Mouse (Mus musculus): ENCODE results near the gene Fat4. TPM values are rescaled to one million over a fixed set of nuclear protein-coding genes. Genes with fewer than 3 reads are reported as not detected.

Fat4 gene
- polyA plus RNA-seq, 1 experiment from 2014 or later, result 15.2 TPM

GRCm38 (mm10) chr3:38962328-38962727 lies 75.6 kb downstream of the Fat4 start:
- no peak overlapping the region for H3K4me3 ChIP-seq (ENCODE audit: low read depth, low read length)
- H3K9me3 ChIP-seq (ENCODE audit: control insufficient read depth, low read length), result no peaks in the 10 kb centered on the region
- 84% methylated on average over 6 of the region's 6 CpGs for WGBS
- H3K36me3 ChIP-seq (ENCODE audit: control insufficient read depth, insufficient read depth, low read length), result no peaks in the 10 kb centered on the region
- DNase-seq (ENCODE audit: low spot score) (no peak), ATAC-seq (ENCODE audit: low FRiP score) (no peak)
- H3K27ac ChIP-seq (ENCODE audit: low read depth, low read length), result no peak overlapping the region
- H3K4me2 ChIP-seq (replicated peaks; ENCODE audit: low read depth, low read length), result no peak overlapping the region
- H3K4me1 ChIP-seq (replicated peaks; ENCODE audit: control insufficient read depth, insufficient read depth, low read length), result no peaks in the 10 kb centered on the region
- H3K27me3 ChIP-seq (ENCODE audit: control insufficient read depth, insufficient read depth, low read length), result no peaks in the 10 kb centered on the region
- H3K9ac ChIP-seq (ENCODE audit: low read depth, low read length), result no peak overlapping the region

- H3K4me2 ChIP-seq (replicated peaks; ENCODE audit: low read depth, low read length), result no peak overlapping the region
- H3K27ac ChIP-seq (ENCODE audit: low read depth, low read length), result no peak overlapping the region
- ATAC-seq (ENCODE audit: low FRiP score) (peak; percentile 80), DNase-seq (ENCODE audit: low spot score) (no peak)
- H3K4me1 ChIP-seq (replicated peaks; ENCODE audit: control insufficient read depth, insufficient read depth, low read length), result no peaks in the 10 kb centered on the region
- H3K9ac ChIP-seq (ENCODE audit: low read depth, low read length), result no peak overlapping the region
- no peaks in the 10 kb centered on the region for H3K27me3 ChIP-seq (ENCODE audit: control insufficient read depth, insufficient read depth, low read length)
- no peak overlapping the region for H3K4me3 ChIP-seq (ENCODE audit: low read depth, low read length)
- no peaks in the 10 kb centered on the region for H3K36me3 ChIP-seq (ENCODE audit: control insufficient read depth, insufficient read depth, low read length)
- no peaks in the 10 kb centered on the region for H3K9me3 ChIP-seq (ENCODE audit: control insufficient read depth, low read length)
These were observed 80.7 kb downstream of the Fat4 start for GRCm38 (mm10) chr3:38967480-38967879.

- Histone ChIP-seq H3K4me2 (replicated peaks; ENCODE audit: low read depth, low read length) (no peak overlapping the region), H3K36me3 (ENCODE audit: control insufficient read depth, insufficient read depth, low read length) (0 out of 2 replicates have a peak, but pooled peaks cover 5% of the 10 kb centered on the region), H3K27me3 (ENCODE audit: control insufficient read depth, insufficient read depth, low read length) (no peaks in the 10 kb centered on the region), H3K4me1 (replicated peaks; ENCODE audit: control insufficient read depth, insufficient read depth, low read length) (no peaks in the 10 kb centered on the region), H3K27ac (ENCODE audit: low read depth, low read length) (no peak overlapping the region), H3K9ac (ENCODE audit: low read depth, low read length) (no peak overlapping the region), H3K9me3 (ENCODE audit: control insufficient read depth, low read length) (no peaks in the 10 kb centered on the region), H3K4me3 (ENCODE audit: low read depth, low read length) (no peak overlapping the region)
- DNase-seq (ENCODE audit: low spot score) (no peak), ATAC-seq (ENCODE audit: low FRiP score) (no peak)
These were observed 99.6 kb downstream of the Fat4 start for GRCm38 (mm10) chr3:38986379-38986778.

- Histone ChIP-seq H3K4me3 (ENCODE audit: low read depth, low read length) (no peak overlapping the region), H3K27ac (ENCODE audit: low read depth, low read length) (no peak overlapping the region), H3K36me3 (ENCODE audit: control insufficient read depth, insufficient read depth, low read length) (0 out of 2 replicates have a peak, but pooled peaks cover 2% of the 10 kb centered on the region), H3K4me2 (replicated peaks; ENCODE audit: low read depth, low read length) (no peak overlapping the region), H3K27me3 (ENCODE audit: control insufficient read depth, insufficient read depth, low read length) (no peaks in the 10 kb centered on the region), H3K9me3 (ENCODE audit: control insufficient read depth, low read length) (no peaks in the 10 kb centered on the region), H3K4me1 (replicated peaks; ENCODE audit: control insufficient read depth, insufficient read depth, low read length) (no peaks in the 10 kb centered on the region), H3K9ac (ENCODE audit: low read depth, low read length) (no peak overlapping the region)
- ATAC-seq (ENCODE audit: low FRiP score) (no peak), DNase-seq (ENCODE audit: low spot score) (no peak)
- WGBS, result 82% methylated on average over 3 of the region's 3 CpGs
These were observed 102.4 kb downstream of the Fat4 start for GRCm38 (mm10) chr3:38989181-38989580.

- Histone ChIP-seq H3K4me1 (replicated peaks; ENCODE audit: control insufficient read depth, insufficient read depth, low read length) (no peaks in the 10 kb centered on the region), H3K4me3 (ENCODE audit: low read depth, low read length) (no peak overlapping the region), H3K27me3 (ENCODE audit: control insufficient read depth, insufficient read depth, low read length) (no peaks in the 10 kb centered on the region), H3K9ac (ENCODE audit: low read depth, low read length) (no peak overlapping the region), H3K9me3 (ENCODE audit: control insufficient read depth, low read length) (no peaks in the 10 kb centered on the region), H3K36me3 (ENCODE audit: control insufficient read depth, insufficient read depth, low read length) (peaks cover 3% of the 10 kb centered on the region; the same call in 1 of the 2 replicates), H3K4me2 (replicated peaks; ENCODE audit: low read depth, low read length) (no peak overlapping the region), H3K27ac (ENCODE audit: low read depth, low read length) (no peak overlapping the region)
- no peak for ATAC-seq (ENCODE audit: low FRiP score)
- DNase-seq (ENCODE audit: low spot score), result no peak
- 54% methylated on average over 3 of the region's 3 CpGs for WGBS
These were observed 113.3 kb downstream of the Fat4 start for GRCm38 (mm10) chr3:39000011-39000410.

GRCm38 (mm10) chr3:39010544-39010943 lies 123.8 kb downstream of the Fat4 start:
- no peak overlapping the region for H3K27ac ChIP-seq (ENCODE audit: low read depth, low read length)
- H3K27me3 ChIP-seq (ENCODE audit: control insufficient read depth, insufficient read depth, low read length), result no peaks in the 10 kb centered on the region
- no peak for ATAC-seq (ENCODE audit: low FRiP score)
- H3K4me3 ChIP-seq (ENCODE audit: low read depth, low read length), result no peak overlapping the region
- no peak for DNase-seq (ENCODE audit: low spot score)
- H3K9me3 ChIP-seq (ENCODE audit: control insufficient read depth, low read length), result no peaks in the 10 kb centered on the region
- 88% methylated on average over 7 of the region's 7 CpGs for WGBS
- no peak overlapping the region for H3K4me2 ChIP-seq (replicated peaks; ENCODE audit: low read depth, low read length)
- no peaks in the 10 kb centered on the region; the same call in 1 of the 2 replicates for H3K36me3 ChIP-seq (ENCODE audit: control insufficient read depth, insufficient read depth, low read length)
- H3K4me1 ChIP-seq (replicated peaks; ENCODE audit: control insufficient read depth, insufficient read depth, low read length), result no peaks in the 10 kb centered on the region
- no peak overlapping the region for H3K9ac ChIP-seq (ENCODE audit: low read depth, low read length)

GRCm38 (mm10) chr3:39017633-39018032 lies 130.9 kb downstream of the Fat4 start:
- ATAC-seq (ENCODE audit: low FRiP score), result no peak
- H3K9ac ChIP-seq (ENCODE audit: low read depth, low read length), result no peak overlapping the region
- WGBS, result 76% methylated on average over 1 of the region's 1 CpGs
- H3K27me3 ChIP-seq (ENCODE audit: control insufficient read depth, insufficient read depth, low read length), result no peaks in the 10 kb centered on the region
- H3K4me1 ChIP-seq (replicated peaks; ENCODE audit: control insufficient read depth, insufficient read depth, low read length), result no peaks in the 10 kb centered on the region
- no peak overlapping the region for H3K4me2 ChIP-seq (replicated peaks; ENCODE audit: low read depth, low read length)
- H3K36me3 ChIP-seq (ENCODE audit: control insufficient read depth, insufficient read depth, low read length), result no peaks in the 10 kb centered on the region
- no peaks in the 10 kb centered on the region for H3K9me3 ChIP-seq (ENCODE audit: control insufficient read depth, low read length)
- H3K27ac ChIP-seq (ENCODE audit: low read depth, low read length), result no peak overlapping the region
- DNase-seq (ENCODE audit: low spot score), result no peak
- no peak overlapping the region for H3K4me3 ChIP-seq (ENCODE audit: low read depth, low read length)

GRCm38 (mm10) chr3:39036113-39036512 lies 149.4 kb downstream of the Fat4 start:
- Histone ChIP-seq H3K4me3 (ENCODE audit: low read depth, low read length) (no peak overlapping the region), H3K36me3 (ENCODE audit: control insufficient read depth, insufficient read depth, low read length) (no peaks in the 10 kb centered on the region), H3K27me3 (ENCODE audit: control insufficient read depth, insufficient read depth, low read length) (no peaks in the 10 kb centered on the region), H3K4me2 (replicated peaks; ENCODE audit: low read depth, low read length) (no peak overlapping the region), H3K9me3 (ENCODE audit: control insufficient read depth, low read length) (no peaks in the 10 kb centered on the region), H3K27ac (ENCODE audit: low read depth, low read length) (no peak overlapping the region), H3K9ac (ENCODE audit: low read depth, low read length) (no peak overlapping the region), H3K4me1 (replicated peaks; ENCODE audit: control insufficient read depth, insufficient read depth, low read length) (no peaks in the 10 kb centered on the region)
- ATAC-seq (ENCODE audit: low FRiP score) (no peak), DNase-seq (ENCODE audit: low spot score) (no peak)
- 79% methylated on average over 2 of the region's 2 CpGs for WGBS

- Histone ChIP-seq H3K4me2 (replicated peaks; ENCODE audit: low read depth, low read length) (no peak overlapping the region), H3K27ac (ENCODE audit: low read depth, low read length) (no peak overlapping the region), H3K9me3 (ENCODE audit: control insufficient read depth, low read length) (no peaks in the 10 kb centered on the region), H3K27me3 (ENCODE audit: control insufficient read depth, insufficient read depth, low read length) (no peaks in the 10 kb centered on the region), H3K9ac (ENCODE audit: low read depth, low read length) (no peak overlapping the region), H3K4me3 (ENCODE audit: low read depth, low read length) (no peak overlapping the region), H3K36me3 (ENCODE audit: control insufficient read depth, insufficient read depth, low read length) (no peaks in the 10 kb centered on the region), H3K4me1 (replicated peaks; ENCODE audit: control insufficient read depth, insufficient read depth, low read length) (no peaks in the 10 kb centered on the region)
- 70% methylated on average over 4 of the region's 4 CpGs for WGBS
- ATAC-seq (ENCODE audit: low FRiP score) (no peak), DNase-seq (ENCODE audit: low spot score) (no peak)
These were observed 159.7 kb downstream of the Fat4 start for GRCm38 (mm10) chr3:39046425-39046824.

Data from hindbrain, embryonic 11.5 days (tissue).